Mouse (Mus musculus): ENCODE results near the gene Sohlh2. TPM values are rescaled to one million over a fixed set of nuclear protein-coding genes. Genes with fewer than 3 reads are reported as not detected.

The Sohlh2 gene
- polyA plus RNA-seq (2012; ENCODE audit: insufficient read depth, insufficient read length, missing spikeins): not detected in 2 replicates

- Histone ChIP-seq H3K4me1 (ENCODE audit: control insufficient read depth, insufficient read depth, insufficient read length, low read length) (no peaks in the 10 kb centered on the region), H3K27ac (replicated peaks; ENCODE audit: low read depth, low read length) (no peak within 1 kb of the TSS), H3K4me3 (ENCODE audit: insufficient read depth, low read depth, low read length) (no peak within 1 kb of the TSS)
Observed at GRCm38 (mm10) chr3:55181766-55182165, at the start of gene Sohlh2. Sohlh2 (plus strand) TSS chr3:55182028.

DNA sequence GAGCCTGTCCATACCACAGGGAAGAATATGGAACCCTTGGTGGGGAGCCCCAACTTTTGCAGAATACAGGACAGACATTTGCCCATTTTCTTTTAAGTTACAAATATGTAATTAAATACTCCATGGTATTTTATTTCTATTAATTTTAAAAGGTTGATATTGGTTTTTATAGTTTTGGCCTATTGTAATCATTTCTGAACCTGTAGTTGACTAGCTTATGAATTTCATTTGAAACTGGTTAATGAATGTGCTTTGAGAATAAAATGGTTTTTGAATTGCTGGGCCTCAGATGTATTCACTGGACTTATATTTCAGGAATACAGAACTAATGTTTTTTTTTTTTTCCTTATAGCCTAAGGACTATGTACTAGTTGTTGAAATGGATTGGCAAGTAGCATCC, 44.8 kb upstream of the Sohlh2 start, which contains the start of gene Ccdc169:
Gene Ccdc169 (plus strand): TSS at position 301 of the 400 bp plus-strand sequence.
- H3K4me1 ChIP-seq (ENCODE audit: control insufficient read depth, insufficient read depth, insufficient read length, low read length): no peaks in the 10 kb centered on the region
- no peak within 1 kb of the TSS for H3K4me3 ChIP-seq (ENCODE audit: insufficient read depth, low read depth, low read length)
- H3K27ac ChIP-seq (replicated peaks; ENCODE audit: low read depth, low read length): no peak within 1 kb of the TSS

DNA sequence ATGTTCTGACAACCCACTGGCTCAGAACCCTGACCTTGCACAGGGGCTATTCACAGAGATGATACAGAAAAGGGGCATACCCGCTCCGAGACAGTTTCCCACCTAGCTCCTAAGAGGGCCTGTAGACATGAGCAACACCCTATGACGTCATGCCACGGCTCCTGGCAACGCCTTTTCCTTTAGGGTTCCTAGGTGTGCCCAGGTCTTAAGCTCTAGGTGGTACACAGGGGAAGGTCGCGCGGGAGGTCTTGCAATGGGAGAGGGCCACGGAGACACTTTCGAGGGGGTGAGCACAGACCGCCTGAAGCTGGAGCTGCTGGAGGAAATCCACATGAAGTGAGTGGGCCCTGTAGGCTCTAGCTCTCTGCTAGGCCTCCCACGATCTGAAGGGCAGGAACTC, 42.0 kb upstream of the Sohlh2 start:
- Histone ChIP-seq H3K4me3 (ENCODE audit: insufficient read depth, low read depth, low read length) (no peak overlapping the region), H3K4me1 (ENCODE audit: control insufficient read depth, insufficient read depth, insufficient read length, low read length) (no peaks in the 10 kb centered on the region), H3K27ac (replicated peaks; ENCODE audit: low read depth, low read length) (no peak overlapping the region)

DNA sequence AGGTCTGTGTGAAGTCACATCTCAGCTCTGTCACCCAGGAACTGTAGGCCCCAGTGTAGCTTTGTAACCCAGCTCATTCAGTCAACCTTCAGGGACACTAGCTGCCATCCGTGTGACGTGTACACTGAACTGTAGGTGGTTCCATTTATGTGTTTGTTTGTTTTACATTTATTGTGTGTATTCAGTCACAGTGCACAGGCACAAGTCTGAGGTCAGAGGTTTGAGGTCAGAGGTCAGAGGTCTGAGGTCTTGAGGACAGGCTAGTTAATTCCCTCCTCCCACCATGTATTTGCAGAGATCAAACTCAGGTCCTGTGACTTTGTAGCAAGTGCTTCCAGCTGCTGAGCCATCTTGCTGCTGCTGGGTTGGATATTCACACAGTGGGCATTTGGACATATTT, 40.4 kb upstream of the Sohlh2 start:
- H3K4me3 ChIP-seq (ENCODE audit: insufficient read depth, low read depth, low read length): no peak overlapping the region
- H3K4me1 ChIP-seq (ENCODE audit: control insufficient read depth, insufficient read depth, insufficient read length, low read length): no peaks in the 10 kb centered on the region
- H3K27ac ChIP-seq (replicated peaks; ENCODE audit: low read depth, low read length): no peak overlapping the region

DNA sequence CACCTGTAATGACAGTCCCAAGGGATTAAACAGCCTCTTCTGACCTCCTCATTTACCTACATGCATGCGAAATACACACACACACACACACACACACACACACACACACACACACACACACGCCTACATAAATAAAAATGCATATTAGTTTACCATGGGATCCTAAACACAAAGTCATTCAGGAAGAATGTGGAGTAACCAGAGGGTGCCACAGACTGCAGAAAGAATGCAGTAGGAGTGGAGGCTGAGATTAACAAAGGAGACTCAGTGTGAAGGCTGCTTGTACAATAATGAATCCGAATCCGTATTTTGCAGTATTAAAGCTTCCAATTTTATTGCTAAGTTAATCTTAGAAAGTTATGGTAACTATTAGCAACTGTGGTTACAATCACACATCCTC, 36.9 kb upstream of the Sohlh2 start:
- no peak overlapping the region for H3K4me3 ChIP-seq (ENCODE audit: insufficient read depth, low read depth, low read length)
- H3K4me1 ChIP-seq (ENCODE audit: control insufficient read depth, insufficient read depth, insufficient read length, low read length): no peaks in the 10 kb centered on the region
- H3K27ac ChIP-seq (replicated peaks; ENCODE audit: low read depth, low read length): no peak overlapping the region

- H3K27ac ChIP-seq (replicated peaks; ENCODE audit: low read depth, low read length): no peak overlapping the region
- H3K4me3 ChIP-seq (ENCODE audit: insufficient read depth, low read depth, low read length): no peak overlapping the region
- no peaks in the 10 kb centered on the region for H3K4me1 ChIP-seq (ENCODE audit: control insufficient read depth, insufficient read depth, insufficient read length, low read length)
Observed at GRCm38 (mm10) chr3:55146441-55146840, 35.4 kb upstream of the Sohlh2 start.

DNA sequence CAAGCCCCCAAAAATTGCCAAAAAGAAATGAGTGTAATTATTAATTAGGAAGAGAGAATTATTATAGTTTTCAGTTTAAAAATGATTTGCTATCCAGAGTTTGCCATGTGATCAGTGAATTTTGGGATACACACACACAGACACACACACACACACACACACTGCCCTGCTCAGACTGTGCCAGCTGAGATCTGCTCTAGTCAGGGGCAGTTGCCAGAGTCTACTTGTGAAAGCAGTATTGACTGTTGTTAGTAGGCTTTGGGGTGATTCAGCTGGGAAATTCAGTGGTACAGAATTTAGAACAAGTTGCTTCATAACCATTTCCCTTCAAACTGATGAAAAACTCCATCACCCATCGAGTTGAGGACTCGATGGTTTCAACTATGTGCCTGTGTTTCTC, 34.7 kb upstream of the Sohlh2 start:
- no peak overlapping the region for H3K27ac ChIP-seq (replicated peaks; ENCODE audit: low read depth, low read length)
- no peak overlapping the region for H3K4me3 ChIP-seq (ENCODE audit: insufficient read depth, low read depth, low read length)
- H3K4me1 ChIP-seq (ENCODE audit: control insufficient read depth, insufficient read depth, insufficient read length, low read length): no peaks in the 10 kb centered on the region

GRCm38 (mm10) chr3:55148091-55148490, 33.7 kb upstream of the Sohlh2 start:
- no peaks in the 10 kb centered on the region for H3K4me1 ChIP-seq (ENCODE audit: control insufficient read depth, insufficient read depth, insufficient read length, low read length)
- no peak overlapping the region for H3K27ac ChIP-seq (replicated peaks; ENCODE audit: low read depth, low read length)
- H3K4me3 ChIP-seq (ENCODE audit: insufficient read depth, low read depth, low read length): no peak overlapping the region

DNA sequence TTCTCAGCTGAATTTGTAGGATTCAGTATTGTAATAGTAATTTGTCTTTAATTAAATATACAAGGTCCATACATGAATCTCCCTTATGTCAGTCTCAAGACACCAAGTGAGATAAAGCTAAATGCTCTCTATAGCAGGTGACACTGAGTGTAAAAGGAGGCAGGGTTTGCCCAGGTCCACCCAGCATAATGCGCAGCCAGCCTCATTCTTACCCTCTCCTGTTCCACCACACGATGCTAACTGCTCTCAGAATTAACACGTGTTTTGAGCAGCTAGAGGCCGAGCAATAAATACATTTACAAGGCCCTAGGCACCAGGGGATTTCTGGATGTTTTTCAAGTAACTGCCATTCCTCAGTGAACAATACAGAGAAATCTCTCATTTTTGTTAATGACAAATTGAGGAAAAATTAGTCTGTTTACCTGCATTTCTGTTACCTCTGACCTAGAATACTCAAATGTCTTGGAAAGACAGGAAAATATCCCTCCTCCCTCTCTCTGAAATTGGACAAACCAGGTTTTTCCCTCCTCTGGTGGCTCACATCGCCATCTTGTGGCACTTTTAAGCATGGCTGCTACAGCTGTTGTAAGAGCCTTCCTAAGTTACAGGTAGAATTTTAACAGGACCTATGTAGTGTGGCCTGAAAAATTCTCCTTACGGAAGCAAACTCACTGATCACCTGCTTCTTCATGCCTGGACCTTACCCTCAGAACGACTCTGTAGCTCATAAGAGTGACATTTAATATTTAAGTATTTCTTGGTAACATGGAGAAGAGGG, 30.0 kb upstream of the Sohlh2 start:
- Histone ChIP-seq H3K4me1 (ENCODE audit: control insufficient read depth, insufficient read depth, insufficient read length, low read length) (no peaks in the 10 kb centered on the region), H3K4me3 (ENCODE audit: insufficient read depth, low read depth, low read length) (no peak overlapping the region), H3K27ac (replicated peaks; ENCODE audit: low read depth, low read length) (no peak overlapping the region)

DNA sequence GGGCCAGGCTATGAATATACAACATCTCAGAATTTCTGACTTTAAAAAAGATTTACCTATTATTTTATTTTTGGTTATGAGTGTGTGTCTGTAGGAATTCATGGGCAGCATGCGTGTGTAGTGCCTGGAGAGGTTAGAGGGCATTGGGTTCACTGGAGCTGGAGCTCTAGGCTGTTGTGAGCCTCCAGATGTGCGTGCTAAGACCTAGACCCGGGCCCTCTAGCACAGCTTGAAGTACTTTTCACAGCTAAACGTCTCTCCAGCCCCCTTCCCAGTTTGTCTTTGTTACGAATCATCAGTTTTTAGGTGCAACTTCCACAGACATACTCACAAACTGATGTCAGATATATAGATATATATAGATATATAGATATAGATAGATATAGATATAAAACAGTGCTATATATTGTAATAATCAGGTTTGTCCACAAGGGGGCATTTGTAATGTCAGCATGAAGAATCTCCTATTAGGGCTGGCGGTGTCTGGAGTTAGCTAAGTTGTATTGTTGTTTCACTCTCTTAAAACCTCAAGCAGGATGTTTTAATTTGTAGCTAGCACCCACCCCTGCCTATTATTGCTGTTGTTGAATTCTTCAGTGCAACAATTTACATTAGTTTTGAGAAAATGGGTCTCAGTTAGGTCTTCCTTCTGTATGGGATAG, 29.0 kb upstream of the Sohlh2 start:
- Histone ChIP-seq H3K4me3 (ENCODE audit: insufficient read depth, low read depth, low read length) (no peak overlapping the region), H3K27ac (replicated peaks; ENCODE audit: low read depth, low read length) (no peak overlapping the region), H3K4me1 (ENCODE audit: control insufficient read depth, insufficient read depth, insufficient read length, low read length) (no peaks in the 10 kb centered on the region)

GRCm38 (mm10) chr3:55154163-55154562, 27.7 kb upstream of the Sohlh2 start:
- Histone ChIP-seq H3K4me1 (ENCODE audit: control insufficient read depth, insufficient read depth, insufficient read length, low read length) (no peaks in the 10 kb centered on the region), H3K4me3 (ENCODE audit: insufficient read depth, low read depth, low read length) (no peak overlapping the region), H3K27ac (replicated peaks; ENCODE audit: low read depth, low read length) (no peak overlapping the region)

DNA sequence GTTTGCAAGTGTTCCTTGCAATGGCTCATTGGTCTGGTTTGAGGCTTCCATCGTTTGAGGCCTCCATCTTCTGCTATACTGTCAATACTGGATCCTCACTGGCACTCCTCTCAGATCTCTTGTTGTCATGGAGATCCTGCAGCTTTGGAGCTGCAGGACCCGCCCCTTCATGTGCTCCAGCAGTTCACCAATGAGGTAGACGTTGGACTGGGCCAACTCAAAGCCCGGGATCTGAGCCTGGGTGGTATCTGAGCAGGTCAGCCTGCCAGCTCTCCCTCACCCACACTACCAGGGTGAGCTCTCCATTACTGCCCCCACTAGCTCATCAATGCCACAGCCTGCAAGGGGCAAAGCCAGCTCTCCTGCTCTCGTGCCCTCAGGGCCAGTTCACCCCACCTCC, 24.4 kb upstream of the Sohlh2 start:
- Histone ChIP-seq H3K4me3 (ENCODE audit: insufficient read depth, low read depth, low read length) (no peak overlapping the region), H3K27ac (replicated peaks; ENCODE audit: low read depth, low read length) (no peak overlapping the region), H3K4me1 (ENCODE audit: control insufficient read depth, insufficient read depth, insufficient read length, low read length) (no peaks in the 10 kb centered on the region)

DNA sequence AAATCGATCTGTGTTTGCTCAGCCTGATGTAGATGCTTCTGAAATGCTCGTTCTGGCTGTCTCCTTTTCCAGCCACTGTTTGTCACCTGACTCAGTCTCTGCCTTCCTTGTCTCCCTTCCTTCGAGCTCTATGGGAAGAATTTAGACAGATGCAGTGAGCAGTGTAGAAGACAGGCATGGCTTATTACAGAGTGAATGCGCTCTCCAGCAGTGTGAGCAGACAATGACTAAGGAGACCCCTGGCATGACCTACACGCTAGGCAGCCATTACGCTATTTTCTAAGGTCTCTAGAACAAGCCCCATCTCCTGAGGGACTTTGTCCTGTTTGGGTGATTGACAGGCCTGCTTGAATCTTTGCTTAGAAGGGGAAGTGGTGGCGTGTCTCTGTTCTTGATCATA, 20.7 kb upstream of the Sohlh2 start:
- H3K27ac ChIP-seq (replicated peaks; ENCODE audit: low read depth, low read length): no peak overlapping the region
- H3K4me3 ChIP-seq (ENCODE audit: insufficient read depth, low read depth, low read length): no peak overlapping the region
- no peaks in the 10 kb centered on the region for H3K4me1 ChIP-seq (ENCODE audit: control insufficient read depth, insufficient read depth, insufficient read length, low read length)

DNA sequence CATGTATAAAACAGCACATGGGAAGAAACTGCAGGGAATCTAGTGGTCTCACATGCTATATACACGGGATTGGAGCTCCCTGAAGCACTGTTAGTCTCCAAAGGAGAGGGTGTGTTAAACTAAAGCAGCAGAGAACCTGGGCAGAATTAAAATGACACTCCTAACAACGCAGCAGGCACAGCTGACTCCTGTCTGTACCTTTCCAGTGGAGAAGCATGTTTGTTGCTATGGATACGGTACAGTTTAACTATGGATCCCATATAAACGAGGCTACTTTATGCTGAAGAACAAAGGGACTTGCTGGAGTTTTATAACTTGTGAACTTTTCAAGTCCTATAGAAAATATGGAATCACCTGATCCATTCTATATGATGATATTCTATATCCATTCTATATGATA, 18.3 kb upstream of the Sohlh2 start:
- H3K27ac ChIP-seq (replicated peaks; ENCODE audit: low read depth, low read length): no peak overlapping the region
- no peaks in the 10 kb centered on the region for H3K4me1 ChIP-seq (ENCODE audit: control insufficient read depth, insufficient read depth, insufficient read length, low read length)
- H3K4me3 ChIP-seq (ENCODE audit: insufficient read depth, low read depth, low read length): no peak overlapping the region

- no peak overlapping the region for H3K27ac ChIP-seq (replicated peaks; ENCODE audit: low read depth, low read length)
- H3K4me1 ChIP-seq (ENCODE audit: control insufficient read depth, insufficient read depth, insufficient read length, low read length): no peaks in the 10 kb centered on the region
- H3K4me3 ChIP-seq (ENCODE audit: insufficient read depth, low read depth, low read length): no peak overlapping the region
Observed at GRCm38 (mm10) chr3:55172478-55172877, 9.3 kb upstream of the Sohlh2 start.

GRCm38 (mm10) chr3:55177271-55177670, 4.6 kb upstream of the Sohlh2 start:
- Histone ChIP-seq H3K4me3 (ENCODE audit: insufficient read depth, low read depth, low read length) (no peak overlapping the region), H3K4me1 (ENCODE audit: control insufficient read depth, insufficient read depth, insufficient read length, low read length) (no peaks in the 10 kb centered on the region), H3K27ac (replicated peaks; ENCODE audit: low read depth, low read length) (no peak overlapping the region)

All from brown adipose tissue, adult 24 weeks (tissue).